Mouse (Mus musculus) c-Kit-positive CD71-positive TER-119-positive erythroid progenitor cells, embryonic 14.5 days (primary cell): ENCODE results near the gene Rims4.

Source experiments
- DNase-seq: peaks from one replicate; pipeline ENCODE4 v3.0.0-alpha.2; 2013; ENCODE audit warnings: low spot score

Rims4 gene

DNA sequence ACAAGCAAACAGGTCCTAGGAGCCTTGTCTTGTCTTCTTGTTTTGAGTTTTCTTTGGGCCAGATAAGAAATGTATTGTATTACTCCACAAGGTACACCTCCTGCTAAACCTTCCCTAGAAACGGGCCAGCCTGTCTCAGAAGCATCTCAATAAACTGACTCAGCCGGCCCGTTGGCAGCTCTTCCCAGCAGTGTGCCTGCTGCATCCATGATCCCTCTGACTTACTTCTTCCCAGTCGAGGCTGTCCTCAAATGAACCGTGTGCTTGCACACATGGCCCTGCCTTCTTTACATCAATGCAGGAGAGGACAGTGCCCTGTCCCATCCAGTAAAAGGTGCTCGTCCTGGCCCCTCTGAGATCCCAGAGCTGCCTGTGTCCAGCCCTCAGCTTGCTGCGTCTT lies 8.9 kb downstream of the Rims4 start:
- DNase-seq, result no peak

DNA sequence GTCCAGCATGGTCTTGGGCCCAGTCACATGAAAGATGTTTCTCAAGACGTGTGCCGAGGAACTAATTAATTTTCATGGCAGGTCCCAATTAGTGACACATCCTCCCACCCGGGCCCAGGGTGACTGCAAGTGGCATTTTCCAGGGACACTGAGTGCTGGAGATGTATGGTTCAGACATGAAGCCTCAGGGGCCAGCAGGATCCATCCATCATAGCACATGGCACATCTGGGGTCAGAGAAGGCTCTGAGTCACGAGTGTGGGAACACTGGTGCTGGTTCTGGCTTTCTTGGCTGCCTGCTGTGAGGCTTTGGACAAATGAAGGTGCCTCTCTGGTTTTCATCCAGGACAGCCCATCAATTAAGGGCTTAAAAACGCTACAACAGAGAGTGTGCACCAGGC lies 11.4 kb downstream of the Rims4 start:
- no peak for DNase-seq

DNA sequence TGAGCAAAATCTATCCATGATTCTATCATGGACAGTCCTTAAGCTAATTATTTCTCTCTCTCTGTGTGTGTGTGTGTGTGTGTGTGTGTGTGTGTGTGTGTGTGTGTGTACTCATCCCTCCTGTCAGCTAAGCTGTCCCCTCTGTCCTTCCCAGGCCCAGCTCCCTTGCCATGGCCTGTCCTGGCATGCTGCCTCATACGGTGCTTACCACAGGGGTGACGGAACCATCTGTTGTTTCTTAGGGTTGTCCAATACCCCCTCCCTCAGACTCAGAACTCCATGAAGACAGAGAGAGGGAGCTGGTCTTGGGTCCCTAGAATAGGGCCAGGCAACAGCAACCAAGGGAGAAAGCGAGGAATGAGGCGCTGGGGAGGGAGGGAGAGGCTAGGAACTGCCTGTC lies 14.2 kb downstream of the Rims4 start:
- no peak for DNase-seq

DNA sequence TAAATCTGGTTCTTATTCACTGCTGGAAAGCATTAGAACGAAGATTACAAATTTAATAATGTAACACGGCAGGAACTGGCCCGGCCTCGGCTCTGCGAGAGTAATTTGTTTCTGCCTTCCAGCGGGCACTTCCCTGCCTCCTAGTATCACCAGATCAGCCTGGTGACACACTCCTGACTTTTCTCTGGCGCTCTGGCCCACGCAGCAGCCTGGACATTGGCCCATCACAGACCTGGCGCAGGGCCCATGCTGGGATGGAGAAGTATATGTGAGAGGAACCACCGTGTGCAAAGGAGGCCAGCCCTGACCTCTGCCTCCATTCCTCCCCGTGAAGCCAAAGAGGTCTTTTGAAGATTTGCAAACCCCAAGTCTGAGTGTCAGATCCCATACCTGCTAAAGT lies 15.0 kb downstream of the Rims4 start:
- no peak for DNase-seq

DNA sequence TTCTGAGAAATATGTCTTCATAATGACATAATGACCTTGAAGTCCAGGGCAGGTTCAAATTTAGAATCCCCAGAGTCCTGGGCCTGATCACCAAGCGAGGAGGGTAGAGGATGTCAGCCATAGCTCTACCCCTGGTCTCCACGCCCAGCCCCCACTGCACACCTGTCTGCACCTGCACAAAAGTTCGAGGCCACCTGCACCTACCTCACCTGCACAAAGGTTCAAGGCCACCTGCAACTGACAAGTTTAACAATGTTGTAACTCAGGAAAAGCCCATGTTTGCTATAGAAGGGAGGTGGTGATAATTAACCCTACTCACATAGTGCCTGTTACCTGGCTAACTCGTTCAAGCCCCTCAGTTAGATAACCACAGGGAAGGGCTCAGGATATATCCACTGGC lies 16.0 kb downstream of the Rims4 start:
- DNase-seq, result no peak

DNA sequence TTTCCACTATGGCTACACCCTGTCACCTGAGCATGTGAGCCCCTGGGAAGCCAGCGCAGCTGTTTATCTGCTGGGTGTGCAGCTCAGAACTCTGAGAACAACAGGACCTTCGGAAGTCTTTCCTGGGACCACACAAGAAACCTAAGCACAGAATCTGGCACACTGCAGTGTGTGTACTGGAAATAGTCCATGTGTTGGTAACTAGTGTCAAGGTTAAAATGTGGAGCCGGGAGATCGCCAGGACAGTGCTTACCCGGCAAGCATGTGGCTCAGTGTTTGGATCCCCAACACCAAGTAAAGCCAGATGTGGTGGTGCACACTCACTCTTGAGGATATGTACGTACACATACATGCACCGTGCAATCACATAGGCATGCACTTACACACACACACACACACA lies 17.4 kb downstream of the Rims4 start:
- no peak for DNase-seq

DNA sequence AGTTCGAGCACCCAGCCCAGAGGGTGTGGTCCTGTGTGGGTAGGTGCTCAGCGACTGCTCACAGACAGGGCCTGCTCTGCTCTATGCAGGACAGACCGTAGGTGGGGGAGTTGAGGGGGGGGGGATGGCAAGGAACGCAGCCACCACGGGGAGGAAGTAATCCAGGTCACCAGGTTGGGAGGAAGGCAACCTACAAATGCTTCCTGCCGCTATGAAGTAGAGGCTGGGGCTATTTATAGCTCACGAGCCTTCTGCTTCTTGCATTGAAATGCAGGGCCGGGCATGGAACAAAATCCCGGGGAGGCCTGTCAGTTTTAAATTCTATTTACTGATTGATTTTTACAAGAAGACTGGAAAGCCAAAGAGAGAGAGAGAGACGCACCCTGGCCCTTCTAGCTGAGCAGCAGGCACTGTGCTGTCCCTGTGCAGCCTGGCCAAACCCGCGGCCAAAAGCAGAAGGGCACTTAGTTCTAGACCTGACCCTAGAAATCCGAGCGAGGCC lies 18.5 kb downstream of the Rims4 start:
- DNase-seq, result no peak

DNA sequence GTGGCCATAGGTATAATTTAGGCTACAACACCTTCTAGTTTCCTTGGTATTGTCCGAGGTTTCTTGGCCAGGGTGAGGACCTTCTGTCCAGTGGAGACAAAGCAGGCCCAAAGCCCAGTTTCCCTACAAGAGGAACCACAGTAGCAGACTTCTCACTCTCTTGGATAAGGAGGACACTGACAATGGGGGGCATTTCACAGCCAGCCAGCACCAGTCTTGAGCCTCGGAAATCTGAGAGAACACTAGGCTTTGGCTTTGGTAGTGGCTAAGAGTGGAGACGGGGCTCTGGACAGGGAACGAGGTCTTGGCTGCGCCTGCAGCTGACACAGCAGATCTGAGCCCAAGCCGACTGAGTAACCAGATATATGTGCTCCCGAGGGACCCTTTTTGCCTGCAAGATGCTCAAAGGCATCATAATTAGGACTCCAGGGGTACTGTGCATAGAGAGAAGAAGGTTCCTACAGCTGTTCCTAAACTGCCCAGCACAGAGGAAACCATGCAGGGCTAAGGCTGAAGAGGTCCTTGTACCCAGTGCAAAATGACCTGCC lies 20.4 kb downstream of the Rims4 start:
- no peak for DNase-seq

DNA sequence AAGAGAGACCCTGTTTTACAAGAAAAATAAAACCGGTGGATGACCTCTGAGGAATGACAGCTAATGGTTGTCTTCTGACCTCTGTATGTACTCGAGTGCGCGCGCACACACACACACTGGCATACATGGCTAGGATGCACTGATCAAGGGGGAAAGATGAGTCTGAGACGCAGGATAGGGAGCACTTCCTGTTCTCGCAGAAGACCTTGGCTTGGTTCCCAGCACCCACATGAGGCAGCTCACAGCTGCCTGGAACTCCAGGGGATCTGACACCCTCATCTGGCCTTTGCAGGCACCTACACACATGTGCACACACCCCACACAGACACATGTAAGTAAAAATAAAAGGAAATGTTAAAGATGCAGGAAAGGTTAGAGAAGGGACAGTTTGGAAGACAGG lies 21.5 kb downstream of the Rims4 start:
- no peak for DNase-seq

DNA sequence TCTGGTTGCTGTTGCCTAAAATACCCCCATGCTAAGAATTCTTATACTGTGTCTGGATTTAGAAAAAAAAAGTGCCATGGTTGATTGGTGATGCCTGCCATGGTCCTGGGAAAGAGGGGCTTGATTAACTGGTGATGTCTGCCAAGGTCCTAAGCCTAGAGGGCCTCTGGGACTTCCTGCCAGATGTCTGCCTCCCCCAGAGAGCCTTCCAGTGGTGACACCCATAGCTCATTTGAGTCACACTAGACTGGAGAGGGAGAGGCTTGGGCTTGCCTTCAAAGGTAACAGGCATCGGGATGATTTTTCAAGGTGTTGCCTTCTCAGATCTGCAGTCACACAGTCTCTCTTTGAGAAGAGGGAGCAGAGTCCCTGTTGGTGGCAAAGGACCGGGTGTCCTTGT lies 23.3 kb downstream of the Rims4 start:
- no peak for DNase-seq

DNA sequence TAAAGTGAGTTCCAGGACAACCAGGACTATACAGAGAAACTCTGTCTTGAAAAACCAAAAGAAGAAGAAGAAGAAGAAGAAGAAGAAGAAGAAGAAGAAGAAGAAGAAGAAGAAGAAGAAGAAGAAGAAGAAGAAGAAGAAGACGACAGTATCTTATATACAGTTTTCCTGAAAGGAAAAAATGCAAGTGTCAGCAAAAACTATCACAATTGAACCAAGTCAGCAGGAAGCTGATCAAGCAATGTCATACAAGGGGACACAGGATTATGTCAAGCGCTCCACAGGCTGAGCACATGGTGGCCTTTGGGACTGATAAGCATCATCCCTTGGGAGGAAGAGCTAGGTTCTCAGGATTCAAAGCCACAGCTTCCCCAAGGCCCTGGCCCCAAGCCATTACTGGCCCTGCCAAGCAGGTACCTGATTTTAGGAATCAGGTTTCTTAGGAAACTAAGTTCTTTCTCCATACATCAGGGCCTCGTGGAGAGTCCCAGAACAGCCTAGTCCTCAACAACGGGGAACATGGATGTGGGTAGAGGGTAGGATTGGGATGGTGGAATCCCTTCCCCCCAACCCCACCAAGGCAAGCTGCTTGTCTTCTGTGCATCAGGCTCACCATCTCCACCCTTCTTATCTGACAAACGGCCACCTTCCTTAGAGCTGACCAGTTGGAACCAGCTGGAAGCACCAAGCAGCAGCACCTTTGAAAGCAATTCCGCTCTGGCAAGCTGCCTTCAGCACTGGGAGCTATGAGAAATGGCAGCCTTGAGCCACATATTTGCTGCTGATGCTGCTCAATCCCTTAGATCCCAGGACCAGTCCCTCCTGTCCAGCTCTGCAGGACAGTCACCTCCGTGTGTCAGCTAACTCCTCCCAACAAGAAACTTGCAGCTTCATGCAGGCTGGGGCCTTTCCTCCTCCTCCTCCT lies 24.8 kb downstream of the Rims4 start:
- DNase-seq, result no peak

DNA sequence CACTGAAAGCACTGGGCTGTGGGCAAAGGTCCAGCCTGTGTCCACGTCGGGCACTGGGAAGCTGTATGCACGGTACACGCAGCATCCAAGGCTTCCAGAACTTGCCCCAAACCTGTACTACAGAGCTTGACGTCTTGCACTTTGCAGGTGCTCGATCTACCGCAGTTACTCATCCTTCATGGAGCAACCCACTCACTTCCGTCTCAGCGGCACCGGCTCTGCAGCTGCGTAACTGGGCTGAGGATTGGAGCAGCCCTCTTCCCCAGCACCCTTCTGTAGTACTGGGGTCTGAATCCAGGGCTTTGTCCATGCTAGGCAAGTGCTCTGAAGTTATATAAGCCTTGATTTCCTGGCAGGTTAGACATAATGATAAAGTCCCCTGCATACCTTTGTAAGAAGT lies 27.2 kb downstream of the Rims4 start:
- no peak for DNase-seq

DNA sequence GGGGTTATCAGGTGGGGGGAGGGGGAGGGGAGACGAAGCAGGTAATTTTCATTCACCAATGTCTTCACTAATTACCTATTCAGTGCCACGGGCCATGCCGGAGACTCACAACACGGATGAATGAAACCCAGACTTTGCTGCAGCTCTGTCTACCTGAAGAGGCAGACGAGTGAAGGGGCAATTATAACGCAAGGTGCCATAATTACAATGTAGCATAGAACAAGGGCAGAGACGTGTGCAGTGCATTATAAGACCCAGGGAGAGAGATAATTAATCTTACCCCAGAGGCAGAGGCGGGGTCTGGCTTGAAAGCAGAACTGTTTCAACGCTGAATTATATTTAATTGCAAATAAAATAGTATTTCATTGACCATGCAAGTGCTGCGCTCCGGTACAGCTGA lies 27.9 kb downstream of the Rims4 start:
- no peak for DNase-seq

DNA sequence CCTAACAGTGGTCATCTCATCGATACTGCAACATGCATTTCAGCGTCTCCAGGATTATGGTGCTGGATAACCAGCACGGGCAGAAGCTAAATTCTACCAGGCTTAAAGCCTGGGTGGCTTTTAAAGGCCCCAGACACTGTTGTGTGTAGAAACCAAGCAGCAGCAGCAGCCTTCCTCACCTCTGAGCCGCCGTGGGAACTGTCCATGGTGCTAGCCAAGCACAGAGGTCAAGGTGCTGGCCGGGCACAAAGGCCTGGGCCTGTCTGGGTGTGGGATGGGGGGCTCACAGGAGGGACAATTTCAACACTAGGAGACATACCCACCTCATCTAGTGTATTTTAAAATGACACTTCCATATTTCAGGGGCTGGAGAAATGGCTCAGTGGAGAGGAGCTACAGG lies 29.1 kb downstream of the Rims4 start:
- DNase-seq, result no peak

DNA sequence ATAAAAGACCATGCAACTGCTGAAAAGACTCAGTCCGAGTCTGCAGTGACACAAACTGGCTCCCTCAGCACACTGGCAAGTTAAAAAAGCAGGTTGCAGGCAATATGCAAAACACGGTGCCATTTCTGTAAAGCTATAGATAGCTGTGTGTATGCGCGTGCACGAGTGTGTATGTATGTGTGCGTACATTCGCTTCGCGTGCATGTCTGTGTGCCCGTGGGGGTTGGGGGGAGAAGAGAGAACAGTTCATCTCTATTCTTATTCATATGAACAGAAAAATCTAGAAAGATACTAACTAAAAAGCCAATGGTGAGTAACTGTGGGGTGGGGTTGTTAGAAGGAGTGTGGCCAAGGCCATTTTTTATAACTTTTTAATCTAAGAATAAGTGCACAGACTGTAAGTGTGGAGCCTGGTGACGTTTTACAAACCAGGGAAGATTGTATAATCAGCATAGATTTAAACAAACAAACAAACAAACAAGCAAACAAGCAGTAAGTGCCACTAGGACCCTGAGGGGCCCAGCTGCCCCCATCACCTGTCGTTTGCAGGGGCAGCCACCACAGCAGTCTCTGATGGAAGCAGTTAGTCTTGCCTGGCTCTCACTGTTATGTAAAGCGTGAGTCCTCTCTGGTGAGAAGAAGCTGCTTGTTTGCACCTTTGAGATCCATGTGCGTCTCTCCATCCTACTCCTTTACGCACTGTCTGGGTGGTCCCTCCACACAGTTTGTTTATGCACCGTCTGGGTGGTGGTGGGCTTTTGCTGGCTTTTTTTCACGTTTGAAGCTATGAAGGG lies 35.4 kb downstream of the Rims4 start:
- no peak for DNase-seq

DNA sequence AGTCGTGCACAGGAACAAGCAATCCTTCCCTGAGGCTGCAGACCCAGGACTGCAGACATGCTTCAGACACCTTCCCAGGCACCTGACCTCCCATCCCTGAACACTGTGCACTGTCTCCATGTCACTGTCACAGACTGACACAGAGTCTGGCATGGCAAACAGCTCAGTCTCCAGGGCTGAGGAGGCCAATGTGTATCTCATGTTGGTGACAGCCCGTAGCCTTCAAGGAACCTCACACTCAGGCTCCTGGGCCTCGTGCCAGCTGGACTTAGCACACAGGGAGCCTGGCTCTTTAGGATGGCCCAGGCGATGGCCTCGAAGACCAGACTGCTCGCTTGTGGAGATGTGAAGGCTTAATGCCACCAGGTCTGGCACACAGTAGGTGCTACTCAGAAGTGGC lies 37.6 kb downstream of the Rims4 start:
- DNase-seq, result no peak

DNA sequence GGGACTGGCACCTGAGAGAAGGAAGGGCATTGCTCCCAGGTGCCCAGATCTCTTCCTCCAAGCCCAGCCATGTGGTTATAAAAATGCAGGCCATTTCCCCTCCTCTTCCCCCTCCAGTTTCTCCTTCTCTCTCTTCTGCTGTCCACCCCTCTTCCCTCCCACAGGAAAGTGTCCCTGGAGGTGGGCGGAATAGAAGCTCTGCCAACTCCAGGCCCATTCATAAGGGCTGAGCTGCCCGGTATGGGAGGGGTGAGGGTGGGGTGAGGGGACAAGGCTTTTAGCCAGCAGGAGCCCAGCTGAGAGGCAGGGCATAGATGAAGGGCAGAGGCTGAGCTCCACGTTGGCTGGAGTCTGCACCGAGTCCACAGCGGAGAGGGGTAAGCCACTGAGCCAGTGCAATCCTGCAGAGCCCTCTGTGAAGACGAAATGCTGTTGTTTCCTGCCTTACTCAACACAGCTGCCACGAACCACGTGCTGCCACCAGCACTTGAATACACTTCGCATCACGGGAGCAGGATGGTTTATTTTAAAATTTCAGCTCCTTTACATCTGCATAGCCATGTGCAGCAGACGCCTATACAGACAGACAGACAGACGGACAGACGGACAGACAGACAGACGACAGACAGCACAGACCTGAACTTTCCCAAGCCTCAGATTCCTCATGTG lies 41.5 kb downstream of the Rims4 start:
- no peak for DNase-seq

DNA sequence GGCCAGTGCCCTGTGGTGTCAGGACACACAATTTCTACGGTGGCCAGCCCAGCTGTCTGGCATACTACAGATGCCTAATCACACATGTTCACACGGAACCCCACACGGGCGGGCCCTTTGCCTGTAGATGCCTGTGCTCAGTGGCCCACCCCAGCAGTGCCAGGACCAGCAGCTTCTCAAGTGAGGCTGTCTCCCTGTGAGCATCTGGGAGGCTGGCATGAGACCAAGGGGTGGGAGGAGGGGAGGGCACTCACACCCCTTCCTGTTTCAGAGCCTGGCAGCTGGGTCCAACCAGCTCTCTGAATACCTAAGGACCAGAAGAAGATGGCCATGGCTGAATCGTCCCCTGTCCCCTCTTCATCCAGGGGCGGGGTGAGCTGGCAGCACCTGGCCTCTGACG lies 43.0 kb downstream of the Rims4 start:
- DNase-seq, result no peak

DNA sequence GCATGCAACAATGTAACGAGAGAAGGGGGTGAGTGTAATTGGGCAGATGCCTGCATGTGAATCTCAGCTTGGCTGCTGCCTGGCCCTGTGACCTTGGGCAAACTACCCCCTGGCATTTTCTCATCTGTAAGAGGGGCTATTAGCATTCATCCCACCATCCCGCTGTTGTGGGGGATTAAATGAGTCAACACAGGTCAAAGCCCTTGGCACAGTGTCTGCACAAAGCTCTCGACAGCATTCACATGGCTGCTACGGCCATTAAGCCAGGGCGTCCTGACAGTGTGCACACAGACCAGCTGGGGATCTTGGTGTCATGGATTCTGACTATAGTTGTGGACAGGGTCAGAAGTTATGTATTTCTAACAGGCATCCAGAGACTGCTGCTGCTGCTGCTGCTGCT lies 43.6 kb downstream of the Rims4 start:
- DNase-seq, result no peak

DNA sequence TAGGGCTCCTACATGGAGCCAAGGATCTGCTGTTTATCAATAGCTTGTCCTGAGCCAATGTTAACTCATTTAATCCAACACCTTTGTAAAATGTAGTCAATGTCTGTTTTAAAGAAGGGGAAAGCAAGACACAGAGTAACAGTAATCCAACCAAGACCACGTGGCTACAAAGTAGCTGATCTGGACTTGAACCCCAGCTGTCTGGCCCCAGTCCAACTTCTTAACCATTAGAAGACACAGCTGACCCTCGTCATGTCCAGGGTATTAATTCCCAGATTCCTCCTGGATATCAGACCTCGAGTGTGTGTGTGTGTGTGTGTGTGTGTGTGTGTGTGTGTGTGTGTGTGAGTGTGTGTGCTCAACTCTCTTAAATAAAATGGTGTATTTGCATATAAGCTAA lies 46.6 kb downstream of the Rims4 start:
- no peak for DNase-seq

DNA sequence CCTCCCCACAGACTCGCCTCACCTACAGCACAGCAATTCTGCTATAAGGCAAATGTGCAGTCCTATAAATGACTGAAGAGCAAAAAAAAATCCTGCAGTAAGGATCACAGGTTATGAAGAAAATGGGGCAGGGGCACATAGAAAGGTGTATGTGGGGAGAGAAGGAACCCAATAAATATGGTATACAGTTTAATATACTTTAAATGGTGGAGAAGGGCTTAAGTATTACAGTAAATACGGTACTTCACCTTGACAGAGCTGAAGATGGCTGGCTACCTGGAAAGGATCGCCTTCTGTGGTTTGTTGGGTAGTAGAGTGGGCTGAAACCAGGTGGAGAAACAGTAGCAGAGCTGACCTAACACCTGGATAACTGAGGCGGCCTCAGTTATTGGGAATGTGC lies 47.2 kb downstream of the Rims4 start:
- DNase-seq, result no peak

DNA sequence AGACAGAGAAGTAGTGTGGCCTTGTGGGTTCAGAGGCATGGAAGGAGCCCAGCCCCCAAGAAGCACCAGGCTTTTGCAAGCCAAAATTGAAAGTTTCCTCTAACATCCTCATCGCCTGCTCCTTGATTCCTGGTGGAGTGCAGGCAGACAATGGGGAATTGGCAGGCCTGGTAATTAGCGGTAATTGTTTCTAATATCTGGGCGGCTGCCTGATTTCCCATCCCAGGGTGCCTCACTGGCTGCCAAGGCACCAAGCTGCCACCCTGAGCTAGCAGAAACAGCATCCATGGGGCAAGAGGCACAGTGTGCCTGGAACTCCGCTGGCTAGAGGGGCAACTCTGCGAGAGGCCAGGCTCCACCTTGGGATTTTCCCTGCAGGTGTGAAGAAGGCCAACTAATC lies 48.7 kb downstream of the Rims4 start:
- DNase-seq, result no peak
